Mouse (Mus musculus) E14TG2a.4 (cell line): Measurements from ENCODE around the gene Epb41.

Experiments used
- CTCF ChIP-seq: conservative IDR thresholded peaks from 2 replicates; pipeline ENCODE4 v1.5.1; 2014; ENCODE audit warnings: low read length
- POU5F1 ChIP-seq: IDR thresholded peaks from 2 replicates; pipeline ENCODE4 v1.6.1; 2014; ENCODE audit warnings: low read length, borderline replicate concordance

DNA sequence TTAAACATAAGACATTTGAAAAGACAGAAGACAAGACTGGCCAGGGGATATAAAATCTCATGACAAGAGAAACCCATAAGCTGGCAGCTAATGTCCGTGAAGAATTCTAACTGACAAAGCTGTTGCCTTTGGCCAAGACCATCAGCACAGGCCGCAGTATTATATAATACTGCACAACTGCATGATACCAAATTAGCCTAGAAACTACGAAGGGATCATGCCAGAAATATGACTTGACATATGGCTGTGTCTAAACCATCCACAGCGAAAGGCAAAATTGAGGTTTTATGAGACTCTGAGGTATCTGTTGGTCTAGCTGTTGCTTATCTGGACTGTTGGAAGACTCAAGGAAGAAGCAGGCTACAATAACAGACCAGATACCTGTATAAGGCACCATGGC, 134.3 kb downstream of the Epb41 start:
- TF ChIP-seq CTCF: no peak
- TF ChIP-seq POU5F1: no peak
